20 mouse cellular contexts compared by ENCODE assay signal in the genomic region with DNA sequence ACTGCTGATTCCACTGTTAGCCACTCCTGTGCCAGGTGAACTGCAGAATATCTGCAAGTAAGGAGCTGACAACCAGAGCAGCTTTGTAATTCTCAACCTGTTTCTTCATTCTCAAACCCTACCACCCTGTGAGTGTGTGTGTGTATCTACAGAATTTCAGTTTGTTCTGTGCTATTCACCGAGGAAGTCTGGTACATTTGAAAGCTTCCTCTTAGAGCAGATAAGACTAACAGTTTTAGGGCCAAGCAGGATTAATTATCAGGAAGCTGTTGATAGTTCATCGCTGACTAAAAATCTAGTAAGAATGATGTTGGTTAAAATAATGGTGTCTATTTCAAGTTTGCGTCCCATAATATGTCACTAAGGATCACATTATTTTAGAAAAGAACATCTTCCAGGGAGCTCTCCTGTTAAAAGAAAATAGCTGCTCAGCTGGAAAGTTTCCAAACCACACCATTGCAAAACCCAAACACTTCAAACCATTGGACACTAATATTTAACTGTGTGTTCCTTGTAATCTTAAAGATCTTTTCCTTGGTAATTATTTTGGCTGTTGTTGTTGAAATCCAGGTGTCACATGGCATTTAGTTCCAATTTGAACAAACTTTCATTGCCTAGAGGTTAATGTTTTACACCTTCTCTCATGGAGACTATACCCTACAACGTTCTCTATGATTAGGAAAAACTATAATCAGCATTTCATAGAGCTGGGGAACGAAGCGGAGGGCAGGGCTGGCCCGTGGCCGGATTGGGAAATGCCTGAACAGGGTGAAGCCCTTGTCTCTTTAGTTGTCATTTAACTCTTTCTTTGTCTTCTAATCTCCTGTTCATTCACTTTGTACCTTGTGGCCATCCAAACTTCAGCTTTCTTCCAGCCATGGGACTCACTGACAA. TPM values are rescaled to one million over a fixed set of nuclear protein-coding genes. Genes with fewer than 3 reads are reported as not detected.
DNase-seq lines count a peak whose midpoint lies in the region; ATAC-seq and TF ChIP-seq lines count a peak whose summit lies in the region.
"Had no signal": no experiment of that assay in that cellular context is flagged by ENCODE, and none has a peak within 500 bp of the region (broad histone marks: within the 10 kb centered on the region; RNA-seq: fewer than 3 reads in every experiment).

No protein-coding gene starts in this region.

- WGBS in kidney, adult 2 months, result 38% methylated on average over 8 of the region's 8 CpGs
- 88% methylated on average over 8 of the region's 8 CpGs for WGBS in hindbrain, embryonic 13.5 days

- no peaks in the 10 kb centered on the region for H3K27me3 ChIP-seq in kidney, adult 2 months (replicated peaks; ENCODE audit: control insufficient read depth, insufficient read depth, low read length)
- no peaks in the 10 kb centered on the region for H3K27me3 ChIP-seq in hindbrain, embryonic 13.5 days
- H3K27me3 ChIP-seq: heart, embryonic 12.5 days; liver, embryonic 15.5 days had no signal

- no peaks in the 10 kb centered on the region for H3K4me1 ChIP-seq in kidney, adult 2 months (ENCODE audit: control insufficient read depth, insufficient read depth, low read length)
- no peaks in the 10 kb centered on the region for H3K4me1 ChIP-seq in hindbrain, embryonic 13.5 days (replicated peaks)
- H3K4me1 ChIP-seq: liver, embryonic 15.5 days had no signal

- no peak overlapping the region for H3K4me3 ChIP-seq in kidney, adult 2 months (ENCODE audit: insufficient read depth, low read depth, low read length)
- H3K4me3 ChIP-seq in hindbrain, embryonic 13.5 days, result no peak overlapping the region
- H3K4me3 ChIP-seq: erythroblast, embryonic 14.5 days; heart, embryonic 12.5 days; liver, embryonic 15.5 days had no signal

- no peak overlapping the region for H3K27ac ChIP-seq in kidney, adult 2 months (ENCODE audit: insufficient read depth, low read depth, low read length)
- no peak overlapping the region for H3K27ac ChIP-seq in hindbrain, embryonic 13.5 days
- H3K27ac ChIP-seq: liver, embryonic 15.5 days had no signal

- no peak overlapping the region for H3K4me2 ChIP-seq in hindbrain, embryonic 13.5 days
- H3K4me2 ChIP-seq: heart, embryonic 12.5 days; liver, embryonic 15.5 days had no signal

- H3K9me3 ChIP-seq in hindbrain, embryonic 13.5 days, result no peaks in the 10 kb centered on the region
- H3K9me3 ChIP-seq: heart, embryonic 12.5 days; liver, embryonic 15.5 days had no signal

- ATAC-seq in granulocyte monocyte progenitor cell, adult 5-6 weeks (replicated peaks; ENCODE audit: poor library complexity, severe bottlenecking), result peak; percentile 46
- ATAC-seq in megakaryocyte progenitor cell, adult 5-6 weeks (replicated peaks; ENCODE audit: poor library complexity), result peak; percentile 58
- no peak for ATAC-seq in hindbrain, embryonic 13.5 days (ENCODE audit: low FRiP score)
- ATAC-seq: CD4-positive, CD25-positive, alpha-beta regulatory T cell, adult 4 months had no signal

- H3K36me3 ChIP-seq in kidney, adult 2 months (ENCODE audit: control insufficient read depth, insufficient read depth, low read length), result no peaks in the 10 kb centered on the region
- no peaks in the 10 kb centered on the region for H3K36me3 ChIP-seq in hindbrain, embryonic 13.5 days
- H3K36me3 ChIP-seq: heart, embryonic 12.5 days; liver, embryonic 15.5 days had no signal

- DNase-seq in kidney, adult 2 months, result peak; percentile 37
- no peak for DNase-seq in kidney, postnatal 10 days
- peak; percentile 49 for DNase-seq in MEL-GATA-1-ER (ENCODE audit: extremely low read depth, low read depth)
- no peak for DNase-seq in T-cell, adult 2 months (ENCODE audit: low spot score)
- DNase-seq: cerebellum, adult 2 months; embryo, embryonic 11 days; kidney, adult 18-20 months; thymus, adult 2 months had no signal

- no peak for TF ChIP-seq CTCF in kidney, adult 2 months (conservative IDR thresholded peaks at IDR 0.05; ENCODE audit: insufficient read depth, insufficient read length, low read depth, low read length)

- no peak for TF ChIP-seq POLR2A in kidney, adult 2 months (IDR thresholded peaks at IDR 0.05; ENCODE audit: low read depth, low read length)

- no peak overlapping the region for H3K9ac ChIP-seq in hindbrain, embryonic 13.5 days
- H3K9ac ChIP-seq: heart, embryonic 12.5 days; liver, embryonic 15.5 days had no signal

RNA-seq across cellular contexts. Expression of gene Tent5a, which starts 16.0 kb away (rescaled TPM):
- polyA plus RNA-seq in kidney, adult 2 months (2012; rRNA removed), result 2.3 and 2.5 TPM in 2 replicates
- total RNA-seq in granulocyte monocyte progenitor cell, adult 5-6 weeks (2014; fragmentation: Nextera tagmentation), result 43.0 and 43.5 TPM in 2 replicates
- 42.8 and 48.8 TPM in 2 replicates for total RNA-seq in granulocyte monocyte progenitor cell, adult 5-6 weeks (2017)
- 63.7 and 69.3 TPM in 2 replicates for total RNA-seq in megakaryocyte progenitor cell, adult 5-6 weeks (2015)
- 41.2 and 44.4 TPM in 2 replicates for total RNA-seq in megakaryocyte progenitor cell, adult 5-6 weeks (2017)
- 7.6 and 8.6 TPM in 2 replicates for polyA plus RNA-seq in hindbrain, embryonic 13.5 days (2015; fragmentation: Nextera tagmentation; extraction: Ambion mirVana)

RNA-seq across cellular contexts. Expression of gene Gm11114, which starts 30.6 kb away (rescaled TPM):
- polyA plus RNA-seq in kidney, adult 2 months (2012; rRNA removed), result not detected in 2 replicates
- total RNA-seq in granulocyte monocyte progenitor cell, adult 5-6 weeks (2014; fragmentation: Nextera tagmentation), result not detected in 2 replicates
- total RNA-seq in granulocyte monocyte progenitor cell, adult 5-6 weeks (2017), result not detected in 2 replicates
- not detected in 2 replicates for total RNA-seq in megakaryocyte progenitor cell, adult 5-6 weeks (2015)
- not detected in 2 replicates for total RNA-seq in megakaryocyte progenitor cell, adult 5-6 weeks (2017)
- polyA plus RNA-seq in hindbrain, embryonic 13.5 days (2015; fragmentation: Nextera tagmentation; extraction: Ambion mirVana), result not detected in 2 replicates
- total RNA-seq: adrenal gland, postnatal 4 days; layer of hippocampus, adult 18-20 months; left cerebral cortex, postnatal 14 days; neutrophil, adult 5-6 weeks had no signal
- polyA plus RNA-seq: CD4-positive, CD25-positive, alpha-beta regulatory T cell, adult 4 months; cerebellum, adult 2 months; erythroblast, embryonic 14.5 days; heart, embryonic 12.5 days; hindbrain, embryonic 11.5 days; liver, embryonic 15.5 days; thymus, adult 2 months had no signal

Comparison
In these comparisons a context has a peak if more than half of its experiments do, and no peak if none do; other contexts are left out.
1. DNase-seq: peak in kidney, adult 2 months (single experiment) and MEL-GATA-1-ER (single experiment); none in kidney, postnatal 10 days (single experiment) and T-cell, adult 2 months (single experiment).